Mouse (Mus musculus) midbrain, embryonic 11.5 days (tissue): ENCODE results near the gene Angptl2. TPM values are rescaled to one million over a fixed set of nuclear protein-coding genes. Genes with fewer than 3 reads are reported as not detected.

Experiments used
- ATAC-seq: fragments of 200-750 bp; cut with Nextera tagmentation; 2 replicates; pipeline ENCODE4 v1.8.0; 2017; ENCODE audit warnings: moderate TSS enrichment, moderate library complexity; ENCODE audit not compliant: low FRiP score
- DNase-seq: peaks from one replicate; pipeline ENCODE4 v3.0.0; 2015; ENCODE audit warnings: low spot score; ENCODE audit errors: missing footprints
- H3K27ac ChIP-seq: fragments of 300-500 bp; sonication (generic); 2 replicates; pipeline ENCODE4 v1.5.1; 2014; ENCODE audit warnings: low read depth, low read length
- H3K27me3 ChIP-seq: fragments of 300-500 bp; sonication (generic); 2 replicates; pipeline ENCODE4 v1.6.1; 2014; ENCODE audit warnings: mild to moderate bottlenecking, low read length, moderate library complexity, mixed read lengths; ENCODE audit not compliant: control insufficient read depth, insufficient read depth
- H3K36me3 ChIP-seq: fragments of 300-500 bp; sonication (generic); 2 replicates; pipeline ENCODE4 v1.6.1; 2014; ENCODE audit warnings: mild to moderate bottlenecking, low read length, moderate library complexity, mixed read lengths; ENCODE audit not compliant: control insufficient read depth, insufficient read depth
- H3K4me1 ChIP-seq: fragments of 300-500 bp; sonication (generic); 2 replicates; pipeline ENCODE4 v1.6.1; 2014; ENCODE audit warnings: low read length; ENCODE audit not compliant: control insufficient read depth, insufficient read depth
- H3K4me2 ChIP-seq: fragments of 300-500 bp; sonication (generic); 2 replicates; pipeline ENCODE4 v1.6.1; 2014; ENCODE audit warnings: mild to moderate bottlenecking, moderate library complexity
- H3K4me3 ChIP-seq: fragments of 300-500 bp; sonication (generic); 2 replicates; pipeline ENCODE4 v1.5.1; 2014; ENCODE audit warnings: low read depth, low read length
- H3K9ac ChIP-seq: fragments of 300-500 bp; sonication (generic); 2 replicates; pipeline ENCODE4 v1.6.1; 2014; ENCODE audit warnings: low read length
- H3K9me3 ChIP-seq: fragments of 300-500 bp; sonication (generic); 2 replicates; pipeline ENCODE4 v1.6.1; 2016; ENCODE audit warnings: low read length; ENCODE audit not compliant: control insufficient read depth
- WGBS: fragments of 180-500 bp; shearing (Covaris S2); extraction: QIAGEN DNeasy Blood & Tissue Kit; methylation state at CpG from one replicate; pipeline ENCODE4 v1.1.7; 2014; 5-methylcytosine and 5-hydroxymethylcytosine counted together
- polyA plus RNA-seq: library from polyadenylated mRNA; unstranded; fragments of >200 nt; fragmentation: Nextera tagmentation; extraction: Ambion mirVana; gene quantifications from 2 replicates; pipeline ENCODE4 v1.2.1, GENCODE M21; 2014

Angptl2 gene
- polyA plus RNA-seq, 1 experiment from 2014 or later = 18.8 TPM

DNA sequence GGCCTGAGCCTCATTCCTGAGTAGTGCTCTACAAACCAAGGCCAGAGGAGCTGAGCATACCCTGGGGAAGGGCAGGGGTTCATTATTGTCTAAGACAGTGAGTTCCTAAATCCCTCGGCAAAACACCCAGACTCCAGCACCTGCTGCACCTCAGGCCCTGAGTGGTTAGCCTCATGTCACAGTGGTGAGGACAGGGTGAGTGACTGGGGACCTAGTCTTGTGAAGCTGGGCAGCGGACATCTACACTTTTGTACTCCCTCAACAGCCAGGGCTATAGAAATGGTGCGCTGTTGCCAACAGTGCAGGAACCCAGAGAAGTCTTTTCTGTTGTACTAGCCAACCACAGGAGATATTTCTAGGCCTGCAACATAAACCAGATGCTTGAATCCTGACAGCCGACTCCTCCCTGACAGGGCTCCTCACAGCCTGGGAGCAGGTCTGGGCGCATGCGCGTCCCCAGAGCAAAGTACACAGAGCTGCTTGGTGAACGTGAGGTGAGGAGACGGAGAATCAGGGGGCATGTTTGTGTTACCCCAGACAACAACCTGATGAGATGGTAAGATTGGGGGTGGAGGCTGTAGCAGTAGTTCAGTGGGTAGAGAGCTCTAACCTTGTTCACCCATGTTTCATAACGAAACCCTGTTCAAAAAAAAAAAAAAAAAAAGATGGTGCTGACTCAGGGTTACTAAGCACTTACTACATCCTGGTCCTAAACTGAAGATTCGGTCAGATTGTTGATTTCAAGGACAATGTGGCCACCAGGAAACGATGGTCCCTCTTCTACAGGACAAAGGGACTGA is 38.2 kb upstream of the Angptl2 start:
- 85% methylated on average over 12 of the region's 12 CpGs for WGBS
- Histone ChIP-seq H3K4me3 (no peak overlapping the region), H3K4me2 (no peak overlapping the region), H3K27me3 (no peaks in the 10 kb centered on the region), H3K9ac (no peak overlapping the region), H3K36me3 (no peaks in the 10 kb centered on the region), H3K9me3 (no peaks in the 10 kb centered on the region), H3K4me1 (peaks cover 23% of the 10 kb centered on the region), H3K27ac (no peak overlapping the region)
- no peak for ATAC-seq
- DNase-seq = no peak

DNA sequence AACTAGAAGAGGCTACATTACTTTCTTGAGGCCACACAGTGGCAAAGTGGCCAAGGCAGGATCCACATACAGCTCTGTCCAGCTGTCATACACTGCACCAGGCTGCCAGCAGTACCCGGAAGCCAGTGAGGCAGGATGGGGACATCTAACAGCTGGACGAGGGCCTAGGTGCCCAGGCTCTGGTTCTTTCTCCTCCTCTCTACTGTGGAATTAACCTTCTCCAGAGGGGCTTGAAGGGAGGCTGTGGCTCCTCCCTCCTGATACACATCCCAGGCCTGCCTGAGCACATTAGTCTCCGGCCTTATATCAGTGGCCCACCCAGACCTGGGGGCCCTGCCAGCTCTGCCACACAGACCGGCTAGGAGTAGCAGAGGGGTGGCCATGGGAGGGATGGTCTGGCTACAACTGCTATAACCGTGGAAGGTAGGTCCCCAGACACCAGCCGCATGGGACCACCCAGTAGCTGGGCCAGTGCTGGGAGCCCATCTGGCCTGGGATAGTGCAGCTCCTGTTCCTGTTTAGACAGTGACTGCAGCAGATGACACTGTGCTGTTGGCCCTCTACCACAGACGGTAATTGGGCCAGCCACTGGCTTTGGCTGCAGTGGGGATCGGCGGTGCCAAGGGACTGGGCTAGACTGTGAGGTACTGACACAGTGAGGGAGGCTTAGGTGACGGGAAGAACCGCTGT is 37.5 kb upstream of the Angptl2 start:
- DNase-seq (peak; percentile 89), ATAC-seq (peak; percentile 42; the same call in 1 of the 2 replicates)
- Histone ChIP-seq H3K27me3 (no peaks in the 10 kb centered on the region), H3K9ac (no peak overlapping the region), H3K9me3 (no peaks in the 10 kb centered on the region), H3K4me2 (no peak overlapping the region), H3K36me3 (no peaks in the 10 kb centered on the region), H3K27ac (no peak overlapping the region), H3K4me1 (peaks cover 23% of the 10 kb centered on the region), H3K4me3 (no peak overlapping the region)
- 60% methylated on average over 11 of the region's 11 CpGs for WGBS

DNA sequence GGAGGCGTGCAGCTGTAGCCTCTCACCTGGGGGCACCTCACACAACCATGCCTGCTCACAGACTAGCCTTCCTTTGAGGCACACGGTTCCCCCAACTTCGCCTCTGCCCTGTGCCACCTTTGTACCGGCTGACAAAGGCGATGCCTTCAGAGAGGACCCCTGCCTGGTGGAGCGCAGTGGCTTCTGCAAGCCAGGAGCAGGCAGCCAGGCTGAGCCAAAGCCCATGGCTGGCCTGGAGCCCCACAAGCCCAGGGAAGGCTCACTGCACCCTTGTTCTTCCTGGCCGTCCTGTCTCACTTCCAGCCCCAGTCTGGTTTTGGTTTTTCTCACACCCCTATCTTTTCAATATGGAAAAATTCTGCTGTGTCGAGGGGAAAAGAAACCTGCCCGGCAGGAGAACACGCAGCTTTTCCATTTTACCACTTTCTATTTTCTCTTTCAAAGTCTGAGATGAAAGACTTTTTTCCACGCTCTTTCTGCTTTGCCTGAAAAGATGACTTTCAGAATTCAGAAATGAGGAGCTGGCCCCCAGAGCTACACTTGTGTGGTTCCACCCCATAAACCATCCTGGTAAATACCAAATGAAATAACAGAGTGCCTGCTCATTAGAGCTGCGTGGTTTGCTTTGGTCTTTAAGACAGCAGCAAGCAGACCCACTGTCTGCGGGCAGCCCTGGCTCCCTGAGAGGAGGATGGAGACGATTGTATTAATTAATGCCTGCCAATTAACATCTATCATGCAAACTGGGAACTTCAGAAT is 36.5 kb upstream of the Angptl2 start:
- no peak for DNase-seq
- no peak overlapping the region for H3K27ac ChIP-seq
- no peak overlapping the region for H3K4me3 ChIP-seq
- no peaks in the 10 kb centered on the region for H3K9me3 ChIP-seq
- ATAC-seq = no peak
- H3K4me1 ChIP-seq = peaks cover 23% of the 10 kb centered on the region
- 64% methylated on average over 14 of the region's 14 CpGs for WGBS
- H3K27me3 ChIP-seq = no peaks in the 10 kb centered on the region
- H3K4me2 ChIP-seq = no peak overlapping the region
- H3K36me3 ChIP-seq = no peaks in the 10 kb centered on the region
- peak overlapping the region; percentile 30; the same call in 1 of the 2 replicates for H3K9ac ChIP-seq

DNA sequence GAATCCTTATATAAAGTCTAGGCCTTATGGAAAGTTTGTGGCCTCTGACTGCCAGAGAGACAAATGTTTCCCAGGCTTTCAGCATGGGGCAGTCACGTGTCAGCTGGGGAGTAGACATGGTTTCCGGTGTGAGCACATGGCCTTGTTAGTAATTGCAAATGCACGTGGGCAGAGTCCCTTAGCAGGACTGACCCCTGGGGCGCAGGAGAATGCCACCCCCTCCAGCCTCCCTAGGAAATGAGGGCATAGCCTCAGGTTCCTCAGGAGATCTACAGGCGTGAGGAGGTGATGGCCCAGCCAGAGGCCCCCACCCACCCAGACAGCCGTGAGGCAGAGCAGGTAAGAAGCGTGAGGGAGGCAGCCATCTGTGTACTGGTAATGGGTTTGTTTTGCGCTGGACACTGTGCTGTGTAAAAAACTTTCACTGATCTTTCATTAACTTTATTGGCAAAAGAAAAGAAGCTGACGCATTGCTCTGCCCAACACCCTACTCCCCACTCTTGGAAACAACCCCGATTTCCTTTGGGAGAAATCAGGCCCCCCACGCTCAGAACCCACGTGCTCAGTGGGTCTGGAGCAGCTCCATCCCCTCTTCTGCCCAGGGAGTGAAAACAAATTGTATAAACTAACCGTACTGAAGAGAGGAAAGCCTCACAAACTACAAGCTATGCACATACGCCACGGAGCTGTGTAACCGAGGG is 35.8 kb upstream of the Angptl2 start:
- ATAC-seq (no peak), DNase-seq (no peak)
- H3K4me3 ChIP-seq = no peak overlapping the region
- H3K4me2 ChIP-seq = no peak overlapping the region
- H3K27ac ChIP-seq = no peak overlapping the region
- no peaks in the 10 kb centered on the region for H3K9me3 ChIP-seq
- H3K27me3 ChIP-seq = no peaks in the 10 kb centered on the region
- 64% methylated on average over 16 of the region's 16 CpGs for WGBS
- H3K4me1 ChIP-seq = peaks cover 23% of the 10 kb centered on the region
- no peak overlapping the region for H3K9ac ChIP-seq
- no peaks in the 10 kb centered on the region for H3K36me3 ChIP-seq

DNA sequence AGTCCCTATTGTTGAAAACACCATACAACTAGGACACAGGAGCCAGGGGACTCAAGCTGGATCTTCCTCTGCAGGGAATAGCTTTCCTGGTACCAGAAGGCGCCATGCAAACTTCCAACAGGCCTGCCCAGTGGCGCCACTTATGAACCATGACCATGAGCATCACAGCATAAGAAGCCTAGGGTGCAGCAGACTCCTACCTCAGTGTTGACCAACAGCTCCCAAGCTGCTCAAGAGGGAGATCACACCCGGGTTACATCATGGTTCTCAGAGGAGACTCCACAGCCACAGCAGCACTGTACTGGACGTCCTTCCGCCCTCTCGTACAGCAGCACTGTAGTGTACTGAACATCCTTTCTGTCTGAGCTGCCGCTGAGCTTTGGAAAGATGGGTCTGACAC is 32.5 kb upstream of the Angptl2 start:
- WGBS = 94% methylated on average over 7 of the region's 7 CpGs
- no peaks in the 10 kb centered on the region for H3K27me3 ChIP-seq
- H3K9me3 ChIP-seq = no peaks in the 10 kb centered on the region
- DNase-seq (no peak), ATAC-seq (no peak)
- no peak overlapping the region for H3K4me2 ChIP-seq
- H3K9ac ChIP-seq = no peak overlapping the region
- no peak overlapping the region for H3K4me3 ChIP-seq
- H3K27ac ChIP-seq = no peak overlapping the region
- peaks cover 18% of the 10 kb centered on the region for H3K4me1 ChIP-seq
- H3K36me3 ChIP-seq = no peaks in the 10 kb centered on the region

DNA sequence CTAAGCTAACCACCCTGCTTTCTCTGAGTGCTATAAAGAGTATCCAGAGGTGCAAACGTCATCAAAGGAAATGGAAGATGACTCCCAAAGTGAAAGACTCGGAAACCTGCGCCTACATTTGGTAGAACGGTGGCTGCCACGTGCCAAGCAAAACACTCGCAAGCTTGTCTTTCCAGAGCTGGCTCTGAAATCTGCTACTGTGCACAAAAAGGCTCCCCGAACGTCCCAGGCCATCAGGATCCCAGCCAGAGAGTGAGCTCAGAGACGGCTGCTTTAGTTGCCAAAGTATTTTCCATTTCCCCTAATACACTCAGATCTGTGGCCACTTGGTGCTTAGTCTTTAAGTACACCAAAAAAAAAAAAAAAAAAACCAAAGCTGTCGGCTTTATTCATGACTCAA is 31.2 kb upstream of the Angptl2 start:
- Histone ChIP-seq H3K27ac (no peak overlapping the region), H3K27me3 (no peaks in the 10 kb centered on the region), H3K4me1 (peaks cover 6% of the 10 kb centered on the region), H3K9ac (no peak overlapping the region), H3K4me3 (no peak overlapping the region), H3K36me3 (no peaks in the 10 kb centered on the region), H3K9me3 (no peaks in the 10 kb centered on the region), H3K4me2 (no peak overlapping the region)
- 90% methylated on average over 10 of the region's 10 CpGs for WGBS
- DNase-seq = no peak
- no peak for ATAC-seq

DNA sequence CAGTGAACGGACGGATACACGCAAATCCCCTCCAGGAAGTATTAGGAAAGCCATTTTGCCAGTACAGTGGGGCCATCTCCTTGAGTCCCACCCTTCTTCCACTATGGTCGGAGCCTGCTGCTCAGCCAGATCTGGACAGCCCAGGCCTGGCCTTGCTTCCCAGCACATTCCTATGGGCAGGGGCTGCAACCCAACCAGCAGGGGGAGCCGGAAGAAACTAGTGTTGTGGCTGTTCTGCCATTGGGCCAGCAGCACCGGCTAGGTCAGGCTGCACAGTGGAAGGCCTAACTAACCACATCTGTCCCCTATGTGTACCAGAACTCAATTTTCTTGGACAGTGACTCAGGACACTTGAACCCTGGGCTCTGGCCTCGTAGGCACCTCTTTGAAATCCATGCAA is 30.6 kb upstream of the Angptl2 start:
- no peaks in the 10 kb centered on the region for H3K9me3 ChIP-seq
- 70% methylated on average over 7 of the region's 7 CpGs for WGBS
- no peak for DNase-seq
- H3K9ac ChIP-seq = no peak overlapping the region
- H3K4me1 ChIP-seq = peaks cover 2% of the 10 kb centered on the region
- no peak for ATAC-seq
- H3K27me3 ChIP-seq = no peaks in the 10 kb centered on the region
- H3K36me3 ChIP-seq = no peaks in the 10 kb centered on the region
- H3K27ac ChIP-seq = no peak overlapping the region
- no peak overlapping the region for H3K4me2 ChIP-seq
- H3K4me3 ChIP-seq = no peak overlapping the region

DNA sequence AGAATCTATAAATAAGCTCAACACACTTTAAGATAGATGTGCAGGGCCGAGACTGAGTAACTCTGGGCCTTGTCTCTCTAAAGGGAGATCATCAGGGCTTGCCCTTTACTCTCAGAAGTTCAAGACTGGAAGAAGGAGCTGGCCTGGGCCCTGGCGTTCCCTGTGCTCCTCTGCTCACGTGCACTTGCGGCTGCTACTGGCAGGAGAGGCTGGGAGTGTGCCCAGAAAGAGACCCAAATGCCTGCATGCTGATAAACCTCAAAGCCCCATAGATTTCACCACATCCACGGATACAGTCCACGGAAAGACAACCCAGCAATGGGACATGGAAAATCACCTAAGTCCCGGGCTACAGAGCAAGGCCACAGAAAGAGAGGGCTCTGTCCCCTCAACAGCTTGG is 29.4 kb upstream of the Angptl2 start:
- no peaks in the 10 kb centered on the region for H3K36me3 ChIP-seq
- no peaks in the 10 kb centered on the region for H3K4me1 ChIP-seq
- H3K4me3 ChIP-seq = no peak overlapping the region
- DNase-seq (no peak), ATAC-seq (no peak)
- no peaks in the 10 kb centered on the region for H3K9me3 ChIP-seq
- H3K27ac ChIP-seq = no peak overlapping the region
- no peak overlapping the region for H3K9ac ChIP-seq
- H3K4me2 ChIP-seq = no peak overlapping the region
- no peaks in the 10 kb centered on the region for H3K27me3 ChIP-seq
- WGBS = 92% methylated on average over 7 of the region's 7 CpGs
